In the genomic region with DNA sequence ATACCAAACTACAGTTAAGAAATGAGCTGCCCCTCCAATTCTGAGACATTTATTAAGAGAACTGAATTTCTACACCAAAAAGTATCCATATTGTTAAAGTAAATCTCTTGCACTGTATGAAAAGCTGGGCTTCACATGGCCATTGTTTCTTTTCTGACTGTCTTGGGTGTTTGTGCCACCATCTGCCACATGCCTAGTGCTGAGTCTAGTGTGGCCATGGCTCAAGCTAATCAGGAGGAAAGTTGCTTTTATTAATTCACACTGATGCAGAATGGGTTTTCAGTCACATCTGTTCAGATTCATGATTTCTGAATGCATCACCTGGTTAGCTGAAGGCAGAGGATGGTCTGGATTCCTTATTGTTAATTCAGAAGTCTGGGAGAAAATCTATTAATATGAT, we compare ENCODE assay signal across 16 mouse cellular contexts.
DNase-seq lines count a peak whose midpoint lies in the region; ATAC-seq and TF ChIP-seq lines count a peak whose summit lies in the region.
"Had no signal": no experiment of that assay in that cellular context is flagged by ENCODE, and none has a peak within 500 bp of the region (broad histone marks: within the 10 kb centered on the region; RNA-seq: fewer than 3 reads in every experiment).

No protein-coding gene starts in this region.

- no peak overlapping the region for H3K9ac ChIP-seq in midbrain, embryonic 11.5 days (ENCODE audit: low read length)
- no peak overlapping the region for H3K9ac ChIP-seq in midbrain, embryonic 14.5 days (replicated peaks; ENCODE audit: low read length)
- H3K9ac ChIP-seq in forebrain, embryonic 16.5 days (replicated peaks; ENCODE audit: low read depth, low read length): no peak overlapping the region
- no peak overlapping the region for H3K9ac ChIP-seq in hindbrain, postnatal 0 days (replicated peaks; ENCODE audit: low read length)
- H3K9ac ChIP-seq: embryonic facial prominence, embryonic 13.5 days; heart, embryonic 15.5 days; limb, embryonic 12.5 days; liver, embryonic 13.5 days; lung, embryonic 15.5 days had no signal

- ATAC-seq in midbrain, embryonic 11.5 days (ENCODE audit: low FRiP score): peak; percentile 53
- no peak; the same call in 1 of the 2 replicates for ATAC-seq in midbrain, embryonic 14.5 days (ENCODE audit: low FRiP score, low TSS enrichment)
- ATAC-seq in forebrain, embryonic 16.5 days: peak; percentile 59
- no peak for ATAC-seq in hindbrain, postnatal 0 days

- H3K4me2 ChIP-seq in midbrain, embryonic 11.5 days: no peak overlapping the region
- no peak overlapping the region for H3K4me2 ChIP-seq in midbrain, embryonic 14.5 days (ENCODE audit: low read length)
- H3K4me2 ChIP-seq in forebrain, embryonic 16.5 days (ENCODE audit: low read length): no peak overlapping the region
- H3K4me2 ChIP-seq in hindbrain, postnatal 0 days (ENCODE audit: low read depth, low read length): peak overlapping the region; percentile 28; the same call in 1 of the 2 replicates
- H3K4me2 ChIP-seq: embryonic facial prominence, embryonic 13.5 days; heart, embryonic 15.5 days; limb, embryonic 12.5 days; liver, embryonic 13.5 days; lung, embryonic 15.5 days had no signal

- DNase-seq in midbrain, embryonic 11.5 days (ENCODE audit: low spot score, missing footprints): no peak
- no peak for DNase-seq in midbrain, embryonic 14.5 days
- DNase-seq in hindbrain, postnatal 0 days (ENCODE audit: low spot score): no peak
- DNase-seq in retina, embryonic 14.5 days (ENCODE audit: low spot score): peak; percentile 18
- DNase-seq in right cerebral cortex, postnatal 4 days: no peak
- no peak for DNase-seq in kidney, postnatal 36 days
- no peak for DNase-seq in lung, postnatal 10 days
- DNase-seq: cerebellum, adult 9-11 months; gastrocnemius, postnatal 36 days; kidney, adult 11 months; liver, embryonic 13.5 days had no signal

- H3K9me3 ChIP-seq in midbrain, embryonic 11.5 days (ENCODE audit: control insufficient read depth, low read length): no peaks in the 10 kb centered on the region
- no peaks in the 10 kb centered on the region for H3K9me3 ChIP-seq in midbrain, embryonic 14.5 days (ENCODE audit: control insufficient read depth, low read length)
- H3K9me3 ChIP-seq in forebrain, embryonic 16.5 days (ENCODE audit: control insufficient read depth, low read length): no peaks in the 10 kb centered on the region
- no peaks in the 10 kb centered on the region for H3K9me3 ChIP-seq in hindbrain, postnatal 0 days (ENCODE audit: low read length)
- H3K9me3 ChIP-seq: embryonic facial prominence, embryonic 13.5 days; heart, embryonic 15.5 days; limb, embryonic 12.5 days; liver, embryonic 13.5 days; lung, embryonic 15.5 days had no signal

- no peaks in the 10 kb centered on the region for H3K4me1 ChIP-seq in midbrain, embryonic 11.5 days (ENCODE audit: control insufficient read depth, insufficient read depth, low read length)
- 0 out of 2 replicates have a peak, but pooled peaks cover 2% of the 10 kb centered on the region for H3K4me1 ChIP-seq in midbrain, embryonic 14.5 days (ENCODE audit: control insufficient read depth, insufficient read depth, low read length)
- H3K4me1 ChIP-seq in forebrain, embryonic 16.5 days (replicated peaks; ENCODE audit: control insufficient read depth, insufficient read depth, low read length): peaks cover 15% of the 10 kb centered on the region
- no peaks in the 10 kb centered on the region for H3K4me1 ChIP-seq in hindbrain, postnatal 0 days (ENCODE audit: insufficient read depth, low read length)
- H3K4me1 ChIP-seq: heart, embryonic 15.5 days; liver, embryonic 13.5 days; lung, embryonic 15.5 days had no signal

- no peak overlapping the region for H3K27ac ChIP-seq in midbrain, embryonic 11.5 days (ENCODE audit: low read depth, low read length)
- no peak overlapping the region for H3K27ac ChIP-seq in midbrain, embryonic 14.5 days (replicated peaks; ENCODE audit: low read depth, low read length)
- no peak overlapping the region for H3K27ac ChIP-seq in forebrain, embryonic 16.5 days (ENCODE audit: low read length)
- H3K27ac ChIP-seq in hindbrain, postnatal 0 days: no peak overlapping the region
- H3K27ac ChIP-seq: embryonic facial prominence, embryonic 13.5 days; heart, embryonic 15.5 days; limb, embryonic 12.5 days; liver, embryonic 13.5 days; lung, embryonic 15.5 days had no signal

- no peaks in the 10 kb centered on the region for H3K27me3 ChIP-seq in midbrain, embryonic 11.5 days (ENCODE audit: control insufficient read depth, insufficient read depth, low read length)
- H3K27me3 ChIP-seq in midbrain, embryonic 14.5 days (ENCODE audit: control insufficient read depth, insufficient read depth, low read length): no peaks in the 10 kb centered on the region
- no peaks in the 10 kb centered on the region for H3K27me3 ChIP-seq in forebrain, embryonic 16.5 days (replicated peaks; ENCODE audit: control insufficient read depth, insufficient read depth, low read length)
- no peaks in the 10 kb centered on the region for H3K27me3 ChIP-seq in hindbrain, postnatal 0 days (ENCODE audit: insufficient read depth, low read length)
- H3K27me3 ChIP-seq: embryonic facial prominence, embryonic 13.5 days; heart, embryonic 15.5 days; limb, embryonic 12.5 days; liver, embryonic 13.5 days; lung, embryonic 15.5 days had no signal

- no peak for TF ChIP-seq CTCF in hindbrain, postnatal 0 days (IDR thresholded peaks at IDR 0.05; ENCODE audit: low read depth)

- H3K4me3 ChIP-seq in midbrain, embryonic 11.5 days (ENCODE audit: low read depth, low read length): no peak overlapping the region
- H3K4me3 ChIP-seq in midbrain, embryonic 14.5 days (replicated peaks; ENCODE audit: low read depth, low read length): no peak overlapping the region
- H3K4me3 ChIP-seq in forebrain, embryonic 16.5 days (replicated peaks; ENCODE audit: low read length): no peak overlapping the region
- no peak overlapping the region for H3K4me3 ChIP-seq in hindbrain, postnatal 0 days (ENCODE audit: low read length)
- H3K4me3 ChIP-seq: embryonic facial prominence, embryonic 13.5 days; heart, embryonic 15.5 days; limb, embryonic 12.5 days; liver, embryonic 13.5 days; lung, embryonic 15.5 days had no signal

- no peaks in the 10 kb centered on the region for H3K36me3 ChIP-seq in midbrain, embryonic 11.5 days (ENCODE audit: control insufficient read depth, insufficient read depth, low read length)
- H3K36me3 ChIP-seq in midbrain, embryonic 14.5 days (ENCODE audit: control insufficient read depth, insufficient read depth, low read length): no peaks in the 10 kb centered on the region
- no peaks in the 10 kb centered on the region for H3K36me3 ChIP-seq in forebrain, embryonic 16.5 days (ENCODE audit: control insufficient read depth, insufficient read depth)
- no peaks in the 10 kb centered on the region for H3K36me3 ChIP-seq in hindbrain, postnatal 0 days (ENCODE audit: insufficient read depth, low read length)
- H3K36me3 ChIP-seq: embryonic facial prominence, embryonic 13.5 days; heart, embryonic 15.5 days; limb, embryonic 12.5 days; liver, embryonic 13.5 days; lung, embryonic 15.5 days had no signal

Comparison
In these comparisons a context has a peak if more than half of its experiments do, and no peak if none do; other contexts are left out.
1. ATAC-seq: peak in midbrain, embryonic 11.5 days (single experiment) and forebrain, embryonic 16.5 days (single experiment); none in midbrain, embryonic 14.5 days (single experiment) and hindbrain, postnatal 0 days (single experiment).